Mouse (Mus musculus) urinary bladder, postnatal 4 days (tissue): ENCODE measurements around the gene 4833439L19Rik.
A peak's percentile ranks its signal among the peaks of the same experiment; 100 is the strongest.

Experiments
- DNase-seq, 2 experiments: peaks; one replicate each; pipeline ENCODE4 v3.0.0; 2021 to 2022; ENCODE audit warnings: low spot score in 2 of 2

Gene 4833439L19Rik

GRCm38 (mm10) chr13:54582126-54582525 is 16.9 kb upstream of the 4833439L19Rik start:
- no peak for DNase-seq

GRCm38 (mm10) chr13:54581385-54581784 is 16.1 kb upstream of the 4833439L19Rik start:
- no peak for DNase-seq

DNA sequence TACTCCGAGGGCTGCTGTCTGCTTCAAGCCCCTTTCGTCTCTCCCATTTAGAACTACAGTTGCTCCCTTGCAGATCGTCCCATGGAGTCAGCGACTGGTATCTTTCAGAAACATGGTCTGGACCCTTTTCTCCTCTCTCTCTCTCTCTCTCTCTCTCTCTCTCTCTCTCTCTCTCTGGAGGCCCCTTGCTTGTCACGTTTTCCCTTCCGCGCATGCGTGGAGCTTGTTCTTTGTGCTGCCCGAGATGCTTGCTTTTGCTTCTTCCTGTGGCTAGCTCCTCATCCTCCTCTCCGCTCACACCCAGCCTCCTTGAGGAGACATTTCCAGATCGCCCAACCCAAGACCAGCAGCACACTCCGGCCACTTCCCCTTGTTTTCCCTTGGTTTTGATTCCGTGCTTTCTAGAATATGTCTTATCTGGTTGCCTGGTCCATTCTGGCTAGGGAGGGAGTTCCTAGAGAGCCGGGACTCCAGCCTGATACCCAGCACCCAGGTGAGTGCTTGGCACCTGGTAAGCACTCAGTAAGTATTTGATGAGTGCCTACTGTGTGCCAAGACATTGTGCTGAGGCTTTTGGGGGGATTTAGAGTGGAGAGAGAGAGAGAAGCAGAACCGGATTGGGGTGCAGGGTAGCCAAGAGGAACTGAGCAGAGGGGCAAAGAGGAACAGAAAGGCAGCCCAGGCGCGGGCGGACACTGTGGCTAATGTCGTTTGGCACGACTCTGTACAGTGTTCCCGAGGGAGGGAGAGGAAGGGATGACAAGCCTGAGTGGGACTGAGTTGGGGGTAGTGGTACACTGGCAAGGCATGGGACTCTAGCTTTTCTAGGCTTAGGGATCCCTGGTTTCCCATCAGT is 12.6 kb upstream of the 4833439L19Rik start:
- no peak for DNase-seq

DNA sequence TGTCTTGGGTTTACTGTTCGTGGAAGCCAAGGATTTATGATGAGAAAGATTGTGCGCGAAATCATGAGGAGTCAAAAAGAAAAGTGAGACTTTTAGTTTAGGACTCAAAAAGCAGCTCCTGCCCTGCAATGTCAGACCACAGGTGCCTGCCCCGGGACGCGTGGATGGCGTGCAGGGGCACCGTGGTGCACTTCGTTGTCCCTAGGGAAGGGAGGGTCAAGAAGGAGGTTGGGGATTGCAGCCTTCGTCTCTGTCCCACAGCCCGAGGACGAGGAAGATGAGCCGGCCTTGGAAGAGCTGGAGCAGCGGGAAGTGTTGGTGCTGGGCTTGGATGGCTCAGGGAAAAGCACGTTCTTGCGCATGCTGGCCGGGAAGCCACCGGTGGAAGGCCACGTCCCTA is 10.3 kb upstream of the 4833439L19Rik start:
- DNase-seq, result no peak

DNA sequence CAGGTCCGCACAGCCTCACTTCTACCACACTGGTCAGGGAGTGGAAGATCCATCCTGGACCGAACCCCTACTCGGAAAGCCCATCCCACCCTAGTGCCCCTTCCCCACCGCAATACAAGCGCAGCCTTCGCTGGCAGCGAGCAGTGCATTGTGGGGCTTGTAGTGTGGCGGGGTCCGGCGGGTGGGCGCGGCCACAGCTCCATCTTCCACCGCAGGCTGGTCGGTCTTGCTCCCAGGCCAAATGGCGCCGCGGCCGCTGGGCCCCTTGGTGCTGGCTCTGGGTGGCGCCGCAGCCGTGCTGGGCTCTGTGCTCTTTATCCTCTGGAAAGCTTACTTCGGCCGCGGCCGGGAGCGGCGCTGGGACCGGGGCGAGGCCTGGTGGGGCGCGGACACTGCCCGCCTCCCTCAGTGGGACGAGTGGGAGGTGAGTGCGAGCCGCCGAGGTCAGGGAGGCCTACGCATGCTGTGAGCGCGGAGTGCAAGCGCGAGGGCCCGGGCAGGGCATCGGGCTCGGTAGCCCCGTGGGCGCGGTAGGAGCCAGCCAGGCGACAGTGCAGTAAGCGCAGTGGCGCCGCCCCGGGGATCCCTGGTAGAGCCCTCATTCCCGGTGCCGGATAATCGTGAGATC is 9.7 kb upstream of the 4833439L19Rik start, which contains the start of gene Arl10:
TSS of gene Arl10 (plus strand) at position 162 of the 628 bp plus-strand sequence.
- DNase-seq, result peak; percentile 77 to 78

GRCm38 (mm10) chr13:54572621-54573020 is 7.4 kb upstream of the 4833439L19Rik start:
- DNase-seq, result no peak

GRCm38 (mm10) chr13:54571637-54572036 is 6.4 kb upstream of the 4833439L19Rik start:
- DNase-seq, result no peak

- DNase-seq, result no peak
Measured at GRCm38 (mm10) chr13:54570736-54571135, 5.5 kb upstream of the 4833439L19Rik start.

DNA sequence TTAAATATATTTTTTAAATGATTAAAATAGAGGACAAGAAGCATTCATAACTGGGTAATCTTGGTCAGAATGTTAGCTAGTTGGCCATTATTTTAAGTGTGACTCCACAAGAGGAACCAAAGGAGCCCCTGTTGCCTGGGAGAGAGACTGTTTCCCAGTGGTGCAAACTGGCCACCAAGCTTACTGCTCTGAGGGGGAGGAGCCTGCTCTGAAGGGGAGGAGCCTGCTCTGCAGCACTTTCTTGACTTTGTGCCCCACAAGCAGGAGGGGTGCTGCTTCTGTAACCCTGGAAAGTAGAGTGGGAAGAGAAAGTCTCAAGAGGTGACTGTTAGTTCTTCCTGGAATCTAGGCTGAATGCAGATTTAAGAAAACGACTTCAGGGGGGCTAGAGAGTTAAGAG is 4.0 kb upstream of the 4833439L19Rik start:
- DNase-seq, result no peak

DNA sequence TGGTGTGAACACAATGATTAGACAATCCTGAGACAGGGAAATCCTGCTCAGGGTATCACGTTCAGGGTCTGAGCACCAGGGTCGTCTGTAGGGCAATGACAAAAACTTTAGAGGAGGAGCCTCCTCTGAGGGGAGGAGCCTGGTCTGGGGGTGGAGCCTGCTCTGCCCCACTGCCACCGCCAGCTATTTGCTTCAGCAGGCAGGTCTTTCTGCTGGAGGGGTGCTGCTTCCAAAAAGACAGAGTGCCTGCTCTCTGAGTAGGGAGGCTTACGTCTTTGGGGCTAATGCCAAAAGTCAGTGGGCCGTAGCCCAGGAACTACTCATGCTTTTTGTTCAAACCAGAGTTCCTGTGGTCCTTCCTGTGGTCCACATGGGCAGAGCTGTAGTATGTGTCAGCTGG is 3.1 kb upstream of the 4833439L19Rik start:
- DNase-seq, result no peak

- DNase-seq, result no peak
Measured at GRCm38 (mm10) chr13:54565594-54566345, 535 bp upstream of the 4833439L19Rik start.

GRCm38 (mm10) chr13:54564232-54565200 is 719 bp downstream of the 4833439L19Rik start:
- no peak for DNase-seq

GRCm38 (mm10) chr13:54562562-54562961 is 2.7 kb downstream of the 4833439L19Rik start:
- DNase-seq, result no peak

DNA sequence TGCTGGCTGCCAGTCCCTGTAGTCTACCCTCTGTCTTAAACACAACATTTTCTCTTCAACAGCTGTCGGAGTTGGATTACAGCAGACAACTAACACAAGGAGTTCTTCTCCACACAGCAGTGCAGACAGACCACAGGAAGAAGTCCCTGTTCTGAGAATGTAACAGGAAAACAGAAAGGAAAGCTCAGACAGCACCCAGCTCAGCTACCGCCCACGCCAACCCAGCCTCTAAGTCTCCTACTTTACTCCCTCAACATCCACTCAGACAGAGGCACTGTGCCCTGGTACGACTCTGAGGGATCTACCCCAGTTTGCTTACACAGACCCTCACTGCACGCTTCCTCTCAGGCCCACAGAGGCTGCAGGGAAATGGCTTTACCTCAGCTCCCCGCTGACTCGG is 4.6 kb downstream of the 4833439L19Rik start:
- DNase-seq, result no peak

DNA sequence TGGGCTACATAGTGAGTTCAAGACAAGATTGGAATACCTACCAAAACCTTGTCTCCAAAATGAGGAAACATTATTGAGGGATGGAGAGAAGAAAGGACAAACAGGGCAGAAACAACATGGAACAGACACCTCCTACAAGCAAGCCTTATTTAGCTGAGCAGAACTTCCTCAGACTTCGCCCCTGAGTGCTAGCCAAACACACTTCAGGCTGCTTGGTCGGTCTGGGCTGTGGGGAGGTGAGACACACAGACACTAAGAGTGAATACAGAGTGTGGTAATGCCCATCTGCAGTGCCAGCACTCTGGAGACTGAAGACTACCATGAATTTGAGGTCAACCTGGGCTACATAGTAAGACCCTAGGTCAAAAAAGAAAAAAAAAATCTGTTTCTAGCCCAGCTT is 5.6 kb downstream of the 4833439L19Rik start:
- no peak for DNase-seq

GRCm38 (mm10) chr13:54557652-54558051 is 7.6 kb downstream of the 4833439L19Rik start:
- no peak for DNase-seq

DNA sequence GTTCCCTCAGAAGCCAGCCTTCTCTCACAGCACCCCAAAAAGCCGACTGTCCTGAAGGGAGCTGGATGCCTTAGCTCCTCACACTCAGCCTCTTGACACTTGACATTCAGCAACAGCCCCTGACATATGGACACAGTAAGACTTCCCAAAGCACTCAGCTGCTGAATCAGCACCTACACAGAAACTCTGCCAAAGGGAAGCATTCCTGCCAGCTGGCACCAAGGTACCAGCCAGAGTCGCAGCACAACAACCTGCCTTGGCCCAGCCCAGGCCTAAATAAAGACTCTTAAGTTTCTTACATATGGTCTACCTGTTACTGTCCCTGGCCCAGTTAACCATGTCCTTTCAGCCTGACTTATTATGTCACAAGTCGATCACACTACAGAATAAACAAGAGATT is 8.4 kb downstream of the 4833439L19Rik start:
- DNase-seq, result no peak

DNA sequence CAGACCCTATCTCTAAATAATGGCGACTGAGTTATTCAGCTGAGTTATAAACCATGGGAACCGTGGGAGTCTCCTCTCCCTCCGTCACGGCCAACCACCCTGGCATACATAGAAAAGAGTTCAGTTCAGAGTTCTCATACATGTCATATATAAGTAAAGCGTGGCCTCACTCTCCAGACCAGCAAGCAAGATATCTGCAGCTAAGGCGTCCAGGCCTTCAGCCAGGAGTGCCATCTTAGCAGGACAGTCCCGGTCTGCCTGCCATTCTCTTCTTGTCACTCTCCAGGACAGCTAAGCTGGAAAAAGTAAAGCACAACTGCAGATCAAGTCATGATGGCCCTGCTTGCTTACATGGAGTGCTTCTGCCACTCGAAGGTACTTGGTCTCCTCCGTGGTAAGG is 9.1 kb downstream of the 4833439L19Rik start:
- no peak for DNase-seq

DNA sequence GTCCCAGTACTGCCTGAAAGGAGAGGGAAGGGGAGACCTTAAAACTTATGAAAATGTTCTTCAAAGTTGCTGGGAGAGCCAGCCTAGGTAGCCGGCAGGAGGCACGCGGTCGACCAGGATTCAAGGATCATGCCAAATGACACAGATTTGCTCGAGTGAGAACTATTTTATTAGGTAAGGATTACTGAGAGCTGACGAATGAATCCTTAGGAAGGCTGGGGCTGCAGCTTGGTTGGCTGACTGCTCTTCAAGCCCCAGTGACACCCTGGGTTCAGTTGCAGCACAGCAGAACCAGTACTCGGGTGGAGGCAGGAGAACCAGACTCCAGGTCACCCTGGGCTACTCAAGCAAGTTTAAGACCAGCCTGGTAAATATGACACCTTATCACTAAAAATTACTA is 17.2 kb downstream of the 4833439L19Rik start:
- no peak for DNase-seq

- no peak for DNase-seq
Measured at GRCm38 (mm10) chr13:54532134-54532533, 33.1 kb downstream of the 4833439L19Rik start.

GRCm38 (mm10) chr13:54527140-54527539 is 38.1 kb downstream of the 4833439L19Rik start:
- no peak for DNase-seq
